Mouse (Mus musculus) hematopoietic stem cell, adult 5-6 weeks (primary cell): ENCODE data around the gene Dab2. TPM values are rescaled to one million over a fixed set of nuclear protein-coding genes. Genes with fewer than 3 reads are reported as not detected.

ENCODE experiments used
- ATAC-seq, 2 experiments: fragments of 125-278 bp in 1 of 2; replicated peaks in 1 of 2; 2 replicates each; pipeline ENCODE4 v1.8.0; 2016 to 2017; ENCODE audit warnings: inconsistent platforms in 2 of 2, mild to moderate bottlenecking in 2 of 2, moderate number of reproducible peaks in 2 of 2, low read depth in 1 of 2, moderate TSS enrichment in 1 of 2; ENCODE audit not compliant: low FRiP score in 2 of 2, poor library complexity in 2 of 2, severe bottlenecking in 2 of 2, insufficient read depth in 1 of 2, low TSS enrichment in 1 of 2
- total RNA-seq: library from RNA; stranded (forward); fragments of 172-1452, 232-1000 nt; gene quantifications from 2 replicates; pipeline ENCODE4 v1.2.3, GENCODE M21; 2017

The Dab2 gene
- total RNA-seq, 1 experiment from 2014 or later = 2.2 TPM

DNA sequence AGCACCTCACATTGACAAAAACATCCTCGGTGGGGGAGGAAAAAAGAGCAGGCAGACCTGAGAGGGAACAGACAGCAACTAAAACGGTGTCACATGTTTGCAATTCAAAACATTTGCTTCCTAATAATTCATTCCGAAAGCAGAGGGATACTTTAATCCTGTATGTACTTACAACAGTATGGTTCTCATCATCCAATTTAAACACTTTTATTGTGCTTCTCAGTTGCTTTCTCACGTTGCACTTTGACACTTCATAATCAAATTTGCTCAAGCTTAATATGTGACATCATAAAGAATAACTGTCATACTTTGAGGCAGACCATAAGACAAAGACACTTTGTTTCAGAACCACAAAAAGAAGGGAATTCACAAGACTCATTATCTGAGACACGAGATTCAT, 20.9 kb downstream of the Dab2 start:
- no peak for ATAC-seq

DNA sequence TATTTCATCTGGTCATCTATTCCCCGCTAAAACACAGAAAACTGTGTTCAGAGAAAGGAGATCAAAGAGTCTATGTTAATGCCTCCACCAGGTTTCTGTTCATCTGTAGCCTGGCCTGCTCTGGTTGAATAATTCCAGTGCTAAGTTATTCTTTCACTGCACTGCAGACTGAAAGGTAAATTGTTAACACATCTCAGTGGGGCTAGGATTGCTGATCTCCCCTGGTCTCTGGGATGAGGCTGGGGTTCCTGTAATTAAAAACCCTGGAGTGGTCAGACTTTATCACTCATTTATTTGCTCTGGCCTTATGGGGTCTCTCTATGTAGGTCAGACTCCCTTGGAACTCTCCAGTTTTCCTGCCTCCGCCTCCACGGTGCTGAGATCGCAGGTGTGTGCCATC, 21.7 kb downstream of the Dab2 start:
- no peak for ATAC-seq

DNA sequence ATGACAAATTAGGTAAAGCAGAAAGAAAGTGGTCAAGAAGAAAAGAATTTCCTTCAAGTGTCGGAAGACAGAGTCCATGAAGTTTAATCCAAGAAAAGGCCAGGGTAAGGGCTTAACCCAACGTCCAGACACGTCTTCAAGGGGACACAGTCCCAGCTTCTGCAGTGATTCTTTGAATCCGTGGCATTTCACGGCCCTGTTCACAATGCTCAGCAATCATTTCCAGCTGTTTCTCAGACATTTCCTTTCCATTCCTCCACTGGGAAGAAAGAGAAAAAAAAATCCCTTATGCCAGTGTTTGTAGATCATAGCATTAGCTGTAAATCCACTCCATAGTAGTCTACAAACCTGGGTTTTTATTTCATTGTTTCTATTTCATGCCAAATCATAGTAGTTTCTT, 22.7 kb downstream of the Dab2 start:
- ATAC-seq = no peak

DNA sequence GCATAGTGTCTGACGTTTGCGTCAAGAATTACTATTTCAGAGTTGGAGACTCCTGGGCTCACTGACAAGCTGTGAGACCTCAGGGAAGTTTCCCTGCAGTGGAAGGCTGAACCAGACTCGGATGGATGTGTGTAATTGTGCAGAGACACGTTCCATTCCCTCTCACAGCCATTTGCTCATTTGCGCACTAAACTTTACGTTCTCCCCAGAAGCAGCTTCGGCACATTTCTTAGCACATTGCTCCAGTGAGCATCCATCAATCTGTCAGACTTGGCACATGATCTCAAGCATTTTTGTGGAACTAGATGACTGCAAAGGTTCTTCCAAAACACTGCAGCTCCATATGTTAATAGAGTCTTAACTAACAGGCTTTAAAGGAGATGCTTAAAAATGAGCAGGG, 24.0 kb downstream of the Dab2 start:
- ATAC-seq = no peak

DNA sequence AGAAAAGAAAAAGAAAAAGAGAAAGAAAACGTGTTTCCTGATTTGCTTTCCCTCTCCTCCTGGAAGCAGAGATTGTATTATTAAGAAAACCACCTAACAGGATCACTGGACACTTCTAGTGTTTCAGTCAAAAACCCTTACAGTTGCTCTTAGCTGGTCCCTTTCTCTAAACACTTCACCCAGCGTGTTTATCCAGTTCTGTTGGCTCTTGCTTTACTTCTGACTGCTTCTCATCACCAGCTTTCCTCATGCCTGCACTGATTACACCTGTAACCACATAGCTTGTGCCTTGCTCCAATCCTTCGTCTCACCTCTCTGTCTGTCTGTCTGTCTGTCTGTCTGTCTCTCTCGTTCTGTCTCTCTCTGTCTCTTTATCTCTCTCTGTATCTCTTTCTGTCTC, 25.9 kb downstream of the Dab2 start:
- no peak for ATAC-seq

DNA sequence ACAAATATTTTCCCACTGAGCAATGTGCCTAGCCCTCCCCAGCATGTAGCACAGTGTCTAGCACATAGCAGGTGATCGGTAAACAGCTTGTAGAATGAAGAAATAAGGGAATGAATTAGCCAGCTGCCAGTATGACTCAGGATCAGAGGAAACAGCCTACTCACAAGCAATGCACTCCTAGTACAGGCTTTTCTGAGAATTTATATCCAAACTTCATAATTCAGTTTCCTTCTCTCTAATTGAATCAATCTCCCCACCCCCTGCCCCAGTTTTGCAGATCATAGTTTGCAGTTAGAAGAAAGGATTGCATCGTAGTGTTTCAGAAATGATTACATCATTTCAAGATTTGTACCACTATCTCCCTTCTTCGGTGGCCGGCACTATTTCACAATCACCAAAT, 26.4 kb downstream of the Dab2 start:
- ATAC-seq = no peak

DNA sequence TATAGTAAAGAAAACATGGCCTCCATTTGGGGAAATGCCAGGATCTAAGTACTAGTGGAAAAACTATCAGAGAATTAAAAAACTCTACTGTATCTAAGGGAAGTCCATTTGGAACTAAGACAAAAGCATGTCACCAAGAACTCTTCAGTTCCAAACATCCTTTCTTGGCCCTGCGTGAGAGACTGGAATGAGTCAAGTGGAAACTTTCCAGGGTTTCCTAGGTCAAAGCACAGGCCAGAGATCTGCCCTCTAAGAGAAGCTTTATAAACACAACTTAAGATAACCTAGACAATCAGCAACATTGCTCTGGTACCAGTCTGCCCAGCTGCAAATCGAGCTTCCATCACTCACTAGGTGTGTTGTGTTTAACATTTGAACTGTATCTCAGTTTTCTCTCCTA, 31.8 kb downstream of the Dab2 start:
- no peak for ATAC-seq

DNA sequence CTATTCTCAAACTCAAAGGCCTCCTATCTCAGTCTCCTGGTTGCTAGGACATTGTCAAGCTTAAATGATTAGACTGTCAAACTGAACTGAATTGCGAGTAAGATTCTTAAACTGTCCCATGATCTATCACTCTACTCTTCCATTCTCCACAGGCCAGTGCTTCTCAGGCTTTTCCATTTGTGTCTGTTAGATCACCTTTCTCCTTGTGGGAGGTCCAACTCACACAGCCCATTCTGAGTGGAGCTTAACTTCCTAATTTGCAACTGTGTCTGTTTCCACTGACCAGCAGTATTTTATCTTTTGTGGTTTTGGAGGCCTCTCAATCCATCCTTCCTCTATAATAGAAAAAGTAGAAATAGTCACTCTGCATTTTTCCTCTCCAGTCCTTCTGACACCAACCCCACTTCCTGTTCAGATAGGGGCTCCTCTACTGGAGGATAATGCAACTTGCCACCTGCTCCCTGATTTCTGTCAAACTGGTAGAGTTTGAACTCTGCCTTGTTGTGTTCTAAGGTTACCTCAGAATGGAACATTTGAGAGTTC, 35.1 kb downstream of the Dab2 start:
- ATAC-seq = peak; percentile 70 to 77

DNA sequence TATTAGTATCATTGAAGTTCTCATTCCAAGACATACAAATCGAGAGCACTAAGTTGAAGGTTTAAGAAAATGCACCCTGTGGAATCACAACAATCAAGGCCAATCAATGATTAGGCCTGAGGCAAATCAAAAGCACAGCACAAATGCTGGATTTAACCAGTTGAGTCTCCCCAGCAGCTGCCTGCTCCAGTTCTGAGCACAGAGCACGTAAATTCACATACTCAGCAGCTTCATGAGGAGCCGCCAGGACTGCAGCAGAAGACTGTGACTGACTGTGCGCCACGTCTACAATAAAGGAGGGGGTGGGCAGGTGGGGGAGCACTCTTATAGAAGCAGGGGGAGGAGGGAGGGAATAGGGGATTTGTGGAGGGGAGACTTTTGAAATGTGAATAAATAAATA, 40.2 kb downstream of the Dab2 start:
- ATAC-seq = no peak

DNA sequence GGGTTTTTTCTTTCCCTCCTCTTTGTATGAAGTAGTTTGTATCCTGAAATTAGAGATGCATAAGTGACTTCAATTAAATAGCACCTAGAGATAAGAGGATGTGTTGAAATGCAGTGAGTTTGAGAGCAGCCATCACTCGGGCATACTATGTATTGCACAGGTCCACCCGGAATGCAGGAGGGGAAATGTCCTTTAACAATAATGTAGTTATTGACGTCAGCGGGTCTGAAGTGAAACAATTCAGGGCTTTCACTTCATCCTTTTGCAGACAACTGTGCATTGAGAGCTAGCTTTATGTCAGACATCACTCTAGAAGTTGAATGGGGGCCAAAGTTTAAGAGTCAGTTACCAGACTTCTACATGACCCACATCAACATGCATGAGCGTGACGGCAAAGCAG, 40.8 kb downstream of the Dab2 start:
- ATAC-seq = no peak

DNA sequence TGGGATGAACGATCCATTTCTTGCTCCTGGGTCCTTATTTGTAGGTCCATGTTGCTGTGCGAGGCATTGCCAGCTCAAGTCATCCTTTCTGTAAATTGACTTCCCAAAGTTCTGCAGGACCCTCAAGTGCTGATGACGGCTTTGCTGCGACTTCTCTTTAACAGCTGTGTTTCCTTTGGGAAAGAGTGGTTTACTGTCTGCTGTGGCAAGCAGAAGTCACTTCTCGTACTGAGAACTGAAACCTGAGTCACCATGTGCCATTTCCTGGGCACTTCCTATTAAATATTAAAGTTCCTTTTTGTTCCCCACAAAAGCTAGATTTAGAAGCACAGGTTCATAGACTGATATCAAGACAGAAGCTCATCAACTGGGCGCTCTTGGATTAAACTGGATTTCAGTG, 41.8 kb downstream of the Dab2 start:
- peak; percentile 45 to 46; a peak in 2 of 4 replicates for ATAC-seq

DNA sequence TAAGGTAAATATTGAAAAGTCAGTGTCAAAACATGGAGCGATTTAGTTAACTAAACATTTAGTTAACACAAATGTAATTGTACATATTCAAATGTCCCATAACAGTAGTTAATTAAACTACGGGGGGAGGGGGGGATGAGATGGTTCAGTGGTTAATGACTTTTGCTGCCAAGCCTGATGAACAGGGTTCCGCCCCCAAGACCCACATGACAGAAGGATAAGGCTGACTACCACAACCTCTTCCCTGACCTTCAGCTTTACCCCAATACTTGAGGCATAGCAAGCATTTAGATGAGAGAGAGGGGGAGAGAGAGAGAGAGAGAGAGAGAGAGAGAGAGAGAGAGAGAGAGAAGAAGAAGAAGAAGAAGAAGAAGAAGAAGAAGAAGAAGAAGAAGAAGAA, 54.3 kb downstream of the Dab2 start:
- ATAC-seq = no peak

DNA sequence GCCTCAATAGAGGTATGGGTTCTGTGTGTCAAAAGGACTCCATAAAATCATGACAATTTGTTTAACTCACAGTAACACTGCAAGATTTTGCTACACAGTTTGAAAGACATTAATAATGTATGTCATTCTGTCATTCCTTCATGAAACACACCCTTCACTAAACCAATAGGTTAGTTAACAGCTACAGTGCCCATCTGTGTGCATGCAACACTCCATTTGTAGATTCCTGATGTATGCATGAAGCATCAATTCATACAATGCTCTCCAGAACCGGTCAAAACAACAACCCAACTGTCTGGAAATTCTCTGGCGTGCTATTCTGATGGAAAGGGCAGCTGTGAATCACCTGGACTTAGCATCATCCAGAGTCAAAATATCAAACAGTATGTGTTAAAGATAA, 60.3 kb downstream of the Dab2 start:
- no peak for ATAC-seq

DNA sequence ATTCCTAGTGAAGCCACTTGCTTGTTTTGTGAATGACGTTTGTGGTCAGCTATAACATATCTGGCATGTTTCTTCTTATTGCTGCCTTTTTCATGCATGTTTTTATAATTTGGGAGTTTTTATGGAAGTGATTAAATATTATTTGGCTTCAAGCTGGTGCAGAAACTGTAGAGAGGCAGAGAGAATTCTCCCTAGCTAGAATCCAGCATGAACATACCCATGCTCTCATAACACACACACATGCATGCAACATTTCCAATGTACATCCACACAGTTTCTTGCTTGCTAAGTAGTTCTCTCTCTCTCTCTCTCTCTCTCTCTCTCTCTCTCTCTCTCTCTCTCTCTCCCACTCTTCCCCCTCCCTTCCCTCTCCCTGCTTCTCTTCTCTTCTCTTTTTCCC, 70.4 kb downstream of the Dab2 start:
- ATAC-seq = no peak

DNA sequence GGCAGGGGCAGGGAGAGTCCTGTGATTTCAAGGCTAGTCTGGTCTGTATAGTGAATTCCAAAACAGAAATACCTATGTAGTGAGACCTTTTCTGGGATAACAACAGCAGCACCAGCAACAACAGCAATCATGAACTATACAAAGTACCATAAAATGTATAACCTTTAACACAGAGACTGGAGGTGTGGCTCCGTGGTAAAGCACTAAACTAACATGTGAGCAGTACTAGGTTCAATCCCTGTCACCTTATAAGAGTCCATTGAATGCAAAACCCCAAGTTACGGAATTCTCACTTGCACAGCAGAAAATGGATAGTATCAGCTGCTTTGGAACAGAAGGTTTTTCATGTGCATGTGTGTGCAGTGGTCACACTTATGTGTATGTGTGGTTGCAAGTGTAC, 71.9 kb downstream of the Dab2 start:
- no peak for ATAC-seq

DNA sequence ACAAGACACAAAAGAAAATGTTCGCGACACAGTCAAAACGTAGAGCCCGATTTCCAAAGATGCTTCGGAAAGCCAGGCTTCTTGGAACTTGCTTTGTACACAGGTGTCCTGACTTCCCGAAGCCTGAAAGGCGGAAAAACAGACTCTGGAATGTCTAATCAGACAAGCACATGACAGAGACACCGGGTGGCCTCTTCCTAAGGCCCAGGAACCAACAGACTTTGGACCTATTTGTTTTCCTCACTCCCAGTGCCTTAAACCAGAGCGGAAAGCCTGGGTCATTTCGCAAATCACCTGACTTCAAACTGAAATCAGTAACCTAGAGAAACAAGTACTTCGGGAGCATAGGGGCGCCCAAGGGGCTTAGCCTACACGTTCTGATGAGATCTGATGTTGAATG, 75.4 kb downstream of the Dab2 start:
- no peak for ATAC-seq

DNA sequence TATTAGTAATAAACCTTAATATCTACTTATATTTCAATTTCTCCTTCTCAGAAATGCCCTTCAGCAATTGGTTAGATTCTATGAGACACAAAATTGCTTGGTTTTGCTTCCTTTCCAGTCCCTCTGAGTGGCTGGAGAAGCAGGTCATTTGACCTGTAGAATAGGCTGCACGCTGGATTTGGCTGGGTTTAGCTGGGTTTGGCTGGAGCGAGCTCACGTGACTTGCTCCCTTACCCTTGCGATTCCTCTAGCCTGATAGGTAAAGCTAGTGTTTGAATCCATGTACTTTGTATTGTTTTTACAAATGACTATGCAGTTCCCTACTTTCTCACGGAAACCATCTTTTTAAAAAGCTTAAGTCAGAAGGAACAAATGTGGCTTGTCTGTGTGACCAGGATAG, 76.4 kb downstream of the Dab2 start:
- ATAC-seq = no peak

DNA sequence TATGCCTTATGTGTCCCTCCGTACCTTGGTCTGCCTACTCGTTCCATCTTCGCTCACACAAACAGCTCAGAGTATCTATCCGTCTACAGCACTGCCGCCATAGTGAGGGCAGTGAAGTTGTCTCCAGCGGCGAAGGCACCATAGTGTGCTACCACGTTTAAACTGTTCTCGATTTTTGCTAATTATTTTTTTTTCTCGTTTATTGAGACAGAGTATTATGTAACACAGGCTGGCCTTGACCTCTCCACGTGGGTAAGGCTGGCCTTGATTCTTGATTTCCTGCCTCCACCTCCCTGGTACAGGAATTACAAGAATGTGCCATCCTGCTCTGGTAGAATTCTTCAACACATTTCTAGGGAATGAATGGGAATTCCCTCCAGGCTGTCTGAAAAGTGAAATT, 77.2 kb downstream of the Dab2 start:
- ATAC-seq = no peak

DNA sequence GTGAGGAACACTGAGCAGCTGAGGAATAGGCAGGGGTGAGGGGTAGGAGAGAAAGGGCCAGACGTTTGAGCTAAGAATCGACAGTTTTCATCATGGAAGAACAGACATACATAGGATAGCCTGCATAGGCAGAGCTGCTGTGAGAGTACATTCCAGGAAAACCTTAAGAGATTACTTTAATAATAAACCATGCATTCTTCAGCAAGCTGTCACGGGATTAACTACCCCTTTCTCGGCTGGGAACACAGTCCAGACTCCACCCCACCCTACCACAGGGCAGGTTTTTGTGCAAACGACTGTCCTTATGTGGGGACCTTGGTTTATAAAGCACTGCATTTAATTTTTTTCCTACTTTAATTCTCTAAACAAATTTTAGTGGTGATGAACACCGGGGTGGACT, 84.4 kb downstream of the Dab2 start:
- ATAC-seq = no peak

DNA sequence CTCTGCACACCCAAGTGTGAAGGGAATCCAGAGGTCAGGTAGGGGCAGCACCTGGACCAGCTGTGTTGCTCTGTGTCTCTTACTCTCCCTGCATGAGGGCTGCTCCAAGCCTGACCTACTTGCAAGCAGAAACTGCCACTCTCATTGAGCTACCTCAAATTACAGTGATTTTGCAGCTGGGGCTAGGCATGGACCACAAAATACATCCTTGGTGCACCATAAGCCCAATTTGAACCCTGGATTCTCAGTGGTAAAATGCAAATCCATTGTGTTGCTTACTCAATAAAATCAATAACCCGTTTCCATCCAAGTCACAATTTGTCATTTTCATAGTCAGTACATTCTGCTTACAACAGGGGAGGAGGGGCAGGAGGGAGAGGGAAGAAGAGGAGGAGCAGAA, 85.7 kb downstream of the Dab2 start:
- ATAC-seq = no peak
